Mouse (Mus musculus) left cerebral cortex, adult 9 months (tissue): ENCODE results near the gene Prkag1.

Experiments
- DNase-seq, 2 experiments: peaks; one replicate each; pipeline ENCODE4 v3.0.0; 2022; ENCODE audit warnings: low spot score in 2 of 2

Gene Prkag1

GRCm38 (mm10) chr15:98771813-98772425, 59.4 kb downstream of the Prkag1 start:
- DNase-seq: no peak

DNA sequence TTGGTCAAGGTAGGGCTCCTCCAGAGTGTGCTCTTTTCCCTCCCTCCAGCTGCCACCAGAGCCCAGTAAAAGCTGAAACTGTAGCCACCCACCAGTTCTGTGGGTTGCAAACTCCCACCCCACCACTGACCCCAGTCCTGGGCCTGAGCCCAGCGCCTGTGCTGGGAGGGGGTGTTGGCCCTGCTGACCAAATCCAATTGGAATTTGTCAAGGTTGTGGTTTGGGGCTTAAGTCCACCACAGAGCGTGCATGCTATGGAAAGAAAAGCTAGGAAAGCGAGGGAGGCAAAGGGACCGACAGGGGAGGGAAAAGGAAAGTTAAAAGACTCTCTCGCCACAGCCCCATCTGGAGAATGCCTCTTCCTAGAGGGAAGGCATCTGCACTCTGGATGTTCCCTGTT, 63.1 kb downstream of the Prkag1 start:
- DNase-seq: no peak

DNA sequence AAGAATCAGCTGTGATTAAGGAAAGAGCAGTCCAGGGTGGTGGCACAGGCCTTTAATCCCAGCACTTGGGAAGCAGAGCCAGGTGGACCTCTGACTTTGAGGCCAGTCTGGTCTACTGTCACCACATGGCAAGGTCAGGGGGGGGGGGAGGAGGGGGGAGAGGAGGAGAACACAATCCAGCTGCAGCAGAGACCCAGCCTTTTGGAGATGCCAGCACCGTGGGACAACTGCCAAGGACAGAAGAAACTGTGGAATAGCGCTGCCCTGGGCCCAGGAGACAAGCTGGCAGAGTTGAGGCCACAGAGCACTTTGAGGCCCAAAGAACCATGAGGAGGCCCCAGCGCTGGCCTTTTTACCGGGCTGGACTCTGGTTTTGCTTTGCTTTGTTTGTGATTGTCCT, 65.4 kb downstream of the Prkag1 start:
- DNase-seq: no peak
